18 mouse cellular contexts compared by ENCODE assay signal in the genomic region with DNA sequence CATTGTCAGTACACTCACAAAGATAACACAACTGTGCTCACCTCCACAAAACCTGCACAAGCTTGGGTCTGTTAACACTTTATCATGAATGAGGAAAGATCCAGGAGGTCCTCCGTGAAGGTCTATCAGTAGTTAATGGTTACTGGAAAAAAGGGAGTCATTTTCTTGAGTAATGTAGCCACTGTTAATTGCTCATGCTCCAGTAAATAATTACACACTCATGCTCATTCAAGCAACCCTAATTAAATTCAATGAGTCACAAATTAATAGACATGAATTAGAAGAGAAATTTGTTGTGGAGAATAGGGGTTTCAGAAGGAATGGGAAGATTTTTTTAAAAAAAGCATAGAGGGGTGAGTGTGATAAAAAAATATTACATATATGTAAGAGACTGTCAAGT.
"Had no signal": no experiment of that assay in that cellular context is flagged by ENCODE, and none has a peak within 500 bp of the region (broad histone marks: within the 10 kb centered on the region; RNA-seq: fewer than 3 reads in every experiment).

No protein-coding gene starts in this region.

- H3K36me3 ChIP-seq: midbrain, embryonic 10.5 days; midbrain, embryonic 12.5 days; neural tube, embryonic 13.5 days; neural tube, embryonic 15.5 days had no signal

- H3K27me3 ChIP-seq: midbrain, embryonic 12.5 days; neural tube, embryonic 13.5 days; neural tube, embryonic 15.5 days had no signal

- H3K27ac ChIP-seq: midbrain, embryonic 10.5 days; midbrain, embryonic 12.5 days; neural tube, embryonic 13.5 days; neural tube, embryonic 15.5 days had no signal

- DNase-seq: lung, adult 18-20 months; lung, embryonic 14.5 days; lung, postnatal 10 days; lung, postnatal 4 days; midbrain, embryonic 14.5 days; right cerebral cortex, adult 18-20 months; right cerebral cortex, postnatal 25 days; right cerebral cortex, postnatal 4 days; spleen, adult 18-20 months; thymus, adult 18-20 months; thymus, postnatal 14 days; thymus, postnatal 36 days had no signal

- H3K4me1 ChIP-seq: midbrain, embryonic 10.5 days; midbrain, embryonic 12.5 days; neural tube, embryonic 13.5 days; neural tube, embryonic 15.5 days had no signal

- H3K4me3 ChIP-seq: midbrain, embryonic 10.5 days; midbrain, embryonic 12.5 days; myocyte; neural tube, embryonic 13.5 days; neural tube, embryonic 15.5 days had no signal

- H3K9me3 ChIP-seq: neural tube, embryonic 13.5 days; neural tube, embryonic 15.5 days had no signal

- H3K9ac ChIP-seq: lung, embryonic 14.5 days; midbrain, embryonic 12.5 days; neural tube, embryonic 13.5 days; neural tube, embryonic 15.5 days had no signal

- ATAC-seq: midbrain, embryonic 16.5 days had no signal

- H3K4me2 ChIP-seq: lung, embryonic 14.5 days; midbrain, embryonic 12.5 days; neural tube, embryonic 13.5 days; neural tube, embryonic 15.5 days had no signal
